Mouse (Mus musculus) gastrocnemius, adult 8-10 months (tissue): ENCODE measurements around the gene Msx3. TPM values are rescaled to one million over a fixed set of nuclear protein-coding genes. Genes with fewer than 3 reads are reported as not detected.

Source experiments
- DNase-seq, 2 experiments: peaks; one replicate each; pipeline ENCODE4 v3.0.0; 2022; ENCODE audit warnings: low spot score in 2 of 2
- total RNA-seq, 4 experiments: library from RNA; stranded (reverse); gene quantifications; 2 replicates each; pipeline ENCODE4 v1.2.4; 2022

Msx3 gene
- total RNA-seq, 4 experiments from 2014 or later, result not detected

DNA sequence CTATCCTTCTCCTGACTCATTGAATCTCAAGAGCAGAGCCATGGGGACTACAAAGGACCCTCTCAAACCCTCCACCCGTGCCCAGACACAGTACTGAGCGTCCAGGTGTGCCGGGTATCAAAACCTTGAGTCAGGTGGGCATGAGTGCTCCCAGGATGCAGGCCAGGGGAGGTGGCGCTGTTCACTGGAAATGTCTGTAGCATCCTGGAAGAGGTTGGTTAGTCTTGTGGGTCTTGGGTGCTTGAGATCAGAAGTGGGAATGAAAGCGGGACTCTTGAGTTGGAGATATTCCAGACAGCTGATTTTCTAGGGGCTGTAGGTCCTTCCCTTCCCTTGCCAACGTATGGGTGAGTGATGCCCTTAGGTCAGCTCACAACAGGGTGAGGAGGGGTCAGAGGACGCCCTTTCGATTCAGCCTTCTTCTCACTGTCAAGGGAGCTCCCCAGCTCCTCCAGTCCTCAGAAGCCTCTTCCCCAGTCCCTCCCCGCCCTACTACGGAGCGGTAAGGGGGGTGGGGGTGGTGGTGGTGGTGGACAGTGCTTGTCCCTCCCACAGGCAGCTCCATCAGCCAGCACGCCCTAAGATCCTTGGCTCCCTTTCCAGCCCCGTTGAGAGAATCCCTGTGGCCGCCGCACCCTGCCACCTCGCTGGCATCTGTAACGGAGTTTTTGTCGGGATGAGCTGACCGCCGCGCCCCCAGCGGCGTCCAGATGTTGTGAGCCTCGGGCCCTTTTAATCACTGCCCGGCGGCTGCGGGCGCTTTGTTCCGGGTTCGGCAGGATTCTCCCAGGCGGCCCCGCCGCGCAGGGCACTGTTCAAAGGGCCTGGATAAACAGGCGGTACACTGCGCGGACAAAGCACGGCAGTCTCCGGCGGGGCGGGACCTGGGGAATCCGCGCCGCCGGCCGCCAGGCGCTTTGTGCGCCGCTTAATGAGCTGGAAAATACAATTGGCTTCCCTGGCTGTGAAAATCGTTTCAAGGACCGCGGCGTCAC, 8.8 kb upstream of the Msx3 start:
- no peak for DNase-seq

- DNase-seq, result no peak
Measured at GRCm38 (mm10) chr7:140054124-140054523, 5.2 kb upstream of the Msx3 start.

GRCm38 (mm10) chr7:140049115-140049689, 313 bp upstream of the Msx3 start:
- DNase-seq, result no peak

DNA sequence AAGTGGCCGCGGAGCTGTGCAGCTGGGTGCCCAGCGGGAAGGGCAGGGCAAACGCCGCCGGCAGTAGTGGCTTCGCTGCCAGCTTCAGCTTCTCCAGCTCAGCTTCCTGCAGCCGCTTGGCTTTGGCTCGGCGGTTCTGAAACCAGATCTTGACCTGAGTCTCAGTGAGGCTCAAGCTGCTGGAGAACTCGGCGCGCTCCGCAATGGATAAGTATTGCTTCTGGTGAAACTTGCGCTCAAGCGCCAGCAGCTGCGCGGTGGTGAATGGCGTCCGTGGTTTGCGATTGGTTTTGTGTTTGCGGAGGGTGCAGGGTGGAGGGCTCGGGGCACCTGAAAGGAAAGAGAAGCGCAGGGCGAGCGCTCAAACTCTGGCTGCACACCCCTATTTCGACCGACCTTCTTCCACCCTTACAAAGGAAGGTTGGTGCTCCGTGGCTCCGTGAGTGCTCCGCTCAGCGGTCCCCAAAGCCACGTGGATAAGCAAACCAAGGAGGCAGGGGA, 1.0 kb downstream of the Msx3 start:
- no peak for DNase-seq

GRCm38 (mm10) chr7:140045546-140045945, 3.3 kb downstream of the Msx3 start:
- DNase-seq, result no peak

DNA sequence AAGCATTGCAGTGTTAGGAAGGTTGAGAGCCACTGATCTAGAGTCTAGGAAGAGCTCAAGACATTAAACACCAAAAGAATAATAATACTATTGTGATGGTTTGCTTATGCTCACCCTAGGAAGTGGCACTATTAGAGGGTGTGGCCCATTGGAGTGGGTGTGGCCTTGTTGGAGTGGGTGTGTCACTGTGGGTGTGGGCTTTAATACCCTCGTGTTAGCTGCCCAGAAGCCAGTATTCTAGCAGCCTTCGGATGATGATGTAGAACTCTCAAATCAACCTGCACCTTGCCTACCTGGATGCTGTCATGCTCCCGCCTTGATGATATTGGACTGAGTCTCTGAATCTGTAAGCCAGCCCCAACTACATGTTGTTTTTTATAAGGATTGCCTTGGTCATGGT, 6.2 kb downstream of the Msx3 start:
- no peak for DNase-seq

- no peak for DNase-seq
Measured at GRCm38 (mm10) chr7:140037171-140037555, 11.7 kb downstream of the Msx3 start.

DNA sequence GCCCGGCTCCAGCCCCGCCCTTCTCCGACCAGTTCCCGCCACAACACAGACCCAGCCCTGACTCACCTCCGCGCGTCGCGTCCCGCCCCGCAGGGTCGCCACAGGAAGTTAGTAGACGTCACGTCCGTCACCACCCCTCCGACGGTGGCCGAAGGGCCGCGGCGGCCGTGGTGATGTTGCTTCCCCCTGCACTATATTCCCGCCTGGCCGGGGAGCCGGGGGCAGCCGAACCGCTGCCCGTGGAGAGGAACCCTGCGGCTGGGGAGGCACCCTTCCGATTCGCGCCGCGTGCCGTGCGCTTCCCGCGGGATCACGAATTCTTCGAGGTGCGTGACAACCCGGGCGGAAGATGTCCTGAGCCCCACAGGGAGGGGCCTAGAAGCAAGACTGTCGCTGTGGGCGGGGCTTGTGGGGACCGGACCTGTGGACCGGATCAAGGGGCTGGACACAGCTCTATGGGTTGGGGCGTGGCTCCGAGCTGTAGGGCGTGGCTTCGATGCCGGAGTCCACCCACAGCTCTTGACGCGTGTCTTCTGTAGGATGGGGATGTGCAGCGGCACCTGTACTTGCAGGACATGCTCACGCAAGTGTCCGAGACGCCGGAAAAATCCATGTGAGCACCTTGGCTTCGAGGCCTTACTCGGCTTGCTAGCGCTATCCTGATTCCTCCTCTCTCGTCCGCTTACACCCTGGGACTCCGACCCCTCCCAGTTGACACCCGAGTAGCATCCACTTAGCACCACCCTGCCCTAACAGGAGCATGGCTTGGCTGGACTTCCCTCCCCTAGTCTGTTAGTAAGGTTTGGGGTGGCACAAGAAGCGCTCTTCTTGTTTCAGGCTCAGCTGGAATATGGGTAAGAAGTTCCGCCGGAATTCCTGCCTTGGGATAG, 12.4 kb downstream of the Msx3 start, which contains the start of the genes Zfp511 and Tubgcp2:
Gene Zfp511 (plus strand): TSS at position 111 of the 890 bp plus-strand sequence.
Gene Tubgcp2 (minus strand): TSS at position 389 of the 890 bp plus-strand sequence.
- peak; percentile 90 to 94 for DNase-seq

GRCm38 (mm10) chr7:140035456-140035855, 13.4 kb downstream of the Msx3 start:
- DNase-seq, result no peak

GRCm38 (mm10) chr7:140033386-140033785, 15.5 kb downstream of the Msx3 start:
- no peak for DNase-seq

DNA sequence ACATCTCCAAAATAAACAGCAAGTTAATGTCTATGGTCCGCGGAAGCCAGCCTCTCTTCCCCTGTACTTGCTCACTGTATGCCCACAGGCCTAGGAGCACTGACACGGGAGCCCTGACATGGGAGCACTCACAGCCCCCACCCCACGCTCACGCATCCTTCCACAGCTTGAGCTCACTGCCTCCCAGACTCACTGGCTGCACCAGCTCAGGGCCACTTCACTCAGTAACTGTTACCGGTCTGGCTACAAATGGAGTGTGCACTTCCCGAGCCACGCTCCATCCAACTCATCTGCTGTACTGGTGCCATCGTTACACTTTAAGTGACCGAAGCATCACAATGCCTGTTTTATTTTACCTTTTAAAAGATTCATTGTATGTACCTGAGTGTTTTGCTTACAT, 16.5 kb downstream of the Msx3 start:
- no peak for DNase-seq

- no peak for DNase-seq
Measured at GRCm38 (mm10) chr7:140031771-140032170, 17.1 kb downstream of the Msx3 start.

DNA sequence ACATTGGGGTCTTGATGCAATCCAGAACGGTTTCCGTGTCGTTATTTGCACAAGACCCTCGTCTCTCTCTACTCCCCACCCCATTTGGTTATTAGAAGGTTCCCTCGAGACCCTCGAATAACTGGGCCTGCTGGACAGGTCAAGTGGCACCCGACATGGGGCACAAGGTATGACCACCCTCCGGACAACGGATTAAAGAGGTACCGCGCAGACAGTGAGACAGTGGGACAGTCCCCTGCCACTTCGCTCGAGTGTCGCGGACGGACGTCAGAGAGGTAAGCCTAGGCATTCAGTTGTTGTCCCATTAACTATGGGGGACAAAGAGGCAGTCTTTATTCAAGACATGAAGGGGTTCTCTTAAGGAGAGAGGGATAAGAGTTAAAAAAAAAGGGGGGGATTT, 37.6 kb downstream of the Msx3 start:
- no peak for DNase-seq

DNA sequence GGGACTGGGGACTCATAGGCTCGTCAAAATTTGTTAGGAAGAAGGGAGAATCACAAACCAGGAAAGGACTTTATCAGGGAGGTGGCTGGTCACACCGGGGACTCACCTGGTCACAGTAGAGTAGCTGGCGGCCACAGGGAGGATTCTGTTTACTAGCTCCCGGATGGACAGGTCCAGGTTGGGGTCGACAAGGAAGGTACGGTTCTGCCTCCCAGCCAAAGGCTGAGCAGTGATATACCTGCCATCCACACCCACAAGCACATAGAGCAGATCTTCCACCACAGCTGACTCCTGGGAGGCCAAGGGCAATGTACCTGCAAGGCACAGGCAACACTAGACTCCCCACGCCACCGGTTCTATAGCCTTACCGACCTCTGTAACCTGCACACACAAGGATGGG, 41.1 kb downstream of the Msx3 start:
- DNase-seq, result no peak

GRCm38 (mm10) chr7:140006861-140007611, 41.9 kb downstream of the Msx3 start:
- no peak for DNase-seq

- no peak for DNase-seq
Measured at GRCm38 (mm10) chr7:140004666-140005065, 44.2 kb downstream of the Msx3 start.

DNA sequence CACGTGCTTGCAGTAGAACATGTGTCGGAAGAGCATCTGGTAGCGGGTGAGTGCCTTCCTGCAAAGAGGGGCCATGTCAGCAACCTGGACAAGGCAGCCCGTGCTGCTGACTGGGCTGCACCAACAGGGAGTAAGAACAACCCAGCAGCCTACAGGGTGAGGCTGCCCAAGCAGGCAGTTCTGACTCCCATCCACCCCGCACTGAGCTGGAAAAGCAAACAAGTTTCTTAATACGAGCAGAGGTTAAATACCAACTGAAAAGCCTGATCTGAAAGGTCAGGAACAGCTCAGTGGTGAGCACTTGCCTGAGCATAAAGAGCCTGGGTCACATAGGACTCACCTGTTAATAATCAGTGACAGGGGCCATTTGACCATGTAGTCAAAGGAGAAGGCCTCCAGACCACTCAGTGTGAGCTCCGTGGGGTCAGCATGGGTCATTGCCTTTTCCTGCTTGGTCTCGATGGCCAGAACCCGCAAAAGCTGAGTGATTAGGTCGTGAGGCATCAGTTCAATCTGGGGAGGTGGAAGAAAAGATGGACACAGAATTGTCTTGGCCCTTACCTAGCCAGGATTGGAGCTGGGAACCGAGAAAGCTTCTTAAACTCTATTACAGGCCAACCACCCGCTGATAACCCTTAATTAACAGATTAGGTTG, 47.7 kb downstream of the Msx3 start:
- DNase-seq, result no peak

DNA sequence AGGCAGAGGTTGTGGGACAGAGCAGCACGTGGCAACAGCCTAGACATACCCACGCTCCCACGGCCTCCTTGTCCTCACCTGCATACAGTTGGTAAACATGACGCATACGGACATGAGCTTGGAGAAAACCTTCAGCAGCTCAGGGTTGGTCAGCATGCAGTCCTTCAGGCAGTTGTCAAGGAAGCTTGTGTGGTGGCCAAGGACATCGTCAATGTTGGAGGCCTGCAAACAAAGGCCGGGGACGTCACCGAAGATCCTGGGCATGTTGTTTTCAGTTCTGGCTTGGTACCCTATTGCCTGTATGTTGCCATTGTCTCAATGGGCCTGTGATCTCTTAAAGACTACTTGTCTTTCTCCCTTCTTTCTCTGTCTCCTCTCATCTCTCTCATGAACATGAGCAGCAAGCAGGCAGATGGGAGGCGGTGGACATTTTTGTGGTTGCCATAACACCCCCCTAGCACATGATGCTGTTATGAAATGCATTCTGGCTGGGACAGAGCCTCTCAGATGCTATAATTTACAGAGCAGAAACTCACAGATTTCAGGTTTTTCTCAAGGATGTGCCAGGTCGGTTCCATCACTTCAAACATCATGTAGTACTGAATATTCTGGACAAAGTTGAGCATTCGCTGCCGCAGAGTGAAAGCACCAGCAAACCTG, 50.1 kb downstream of the Msx3 start:
- DNase-seq, result no peak
